8 mouse cellular contexts compared by ENCODE assay signal in the genomic region with DNA sequence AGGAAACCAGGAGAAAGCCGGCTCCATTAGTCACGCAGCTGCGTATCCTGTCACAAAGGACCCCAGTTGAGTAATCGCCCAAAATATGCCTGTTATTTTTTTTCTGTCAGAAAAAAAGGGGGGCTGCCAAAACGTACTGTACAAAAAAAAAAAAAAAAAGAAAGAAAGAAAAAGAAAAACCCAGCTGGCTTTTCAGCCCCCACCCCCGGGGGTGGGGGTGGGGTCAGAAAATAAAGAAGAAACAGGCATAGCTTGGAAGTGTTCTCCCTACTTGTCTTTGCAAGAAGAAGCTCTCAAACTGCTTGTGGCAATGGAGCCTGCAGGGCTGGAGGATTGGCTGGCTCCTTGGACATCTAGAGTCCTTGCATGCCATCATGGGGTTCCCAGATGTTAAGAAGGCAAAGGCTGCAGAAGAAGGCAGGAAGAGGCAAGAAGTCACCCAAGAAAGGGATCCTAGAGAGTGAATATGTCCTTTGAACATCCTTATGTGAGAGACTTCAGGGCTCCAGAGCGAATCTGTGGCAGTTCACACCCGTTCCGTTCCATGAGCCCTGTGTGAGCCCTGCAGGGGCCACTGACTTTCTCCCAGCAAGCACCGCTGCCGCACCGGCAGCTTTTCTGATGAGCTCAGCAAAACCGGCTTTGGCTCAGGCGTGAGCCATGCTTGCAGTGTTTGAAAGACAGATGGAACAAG.
A peak's percentile ranks its signal among the peaks of the same experiment; 100 is the strongest.
DNase-seq lines count a peak whose midpoint lies in the region; ATAC-seq and TF ChIP-seq lines count a peak whose summit lies in the region.

No protein-coding gene starts in this region.

- no peak for TF ChIP-seq POLR2A in lung, adult 2 months (IDR thresholded peaks at IDR 0.05; ENCODE audit: borderline replicate concordance, extremely low read depth, low read depth, low read length)

- no peaks in the 10 kb centered on the region for H3K9me3 ChIP-seq in erythroblast, embryonic 14.5 days (ENCODE audit: control insufficient read depth, low read length)
- H3K9me3 ChIP-seq in neural tube, embryonic 12.5 days: no peaks in the 10 kb centered on the region

- H3K27ac ChIP-seq in neural tube, embryonic 12.5 days: 0 out of 2 replicates have a peak overlapping the region, but pooled peaks have one; percentile 7

- DNase-seq in 3T3-L1 (ENCODE audit: low read depth, low spot score) (peak; percentile 75), NIH3T3 (ENCODE audit: low read depth) (peak; percentile 87)
- peak; percentile 53 for DNase-seq in heart, postnatal 4 days
- DNase-seq in layer of hippocampus, adult 11-12 months (ENCODE audit: low spot score): peak; percentile 51
- DNase-seq in lung, adult 2 months: peak; percentile 36
- peak; percentile 56 to 69 for DNase-seq in thymus, postnatal 36 days

- peak overlapping the region; percentile 45 for H3K4me2 ChIP-seq in neural tube, embryonic 12.5 days (replicated peaks)

- peaks cover 2% of the 10 kb centered on the region; the same call in 1 of the 2 replicates for H3K27me3 ChIP-seq in erythroblast, embryonic 14.5 days (ENCODE audit: control insufficient read depth)
- no peaks in the 10 kb centered on the region for H3K27me3 ChIP-seq in neural tube, embryonic 12.5 days (replicated peaks)

- no peaks in the 10 kb centered on the region for H3K36me3 ChIP-seq in erythroblast, embryonic 14.5 days (ENCODE audit: control insufficient read depth)
- no peaks in the 10 kb centered on the region for H3K36me3 ChIP-seq in neural tube, embryonic 12.5 days

- ATAC-seq in neural tube, embryonic 12.5 days (ENCODE audit: low FRiP score, low read depth): 0 out of 2 replicates have a peak, but pooled peaks have one; percentile 48

- WGBS in lung, adult 2 months: 24% methylated on average over 14 of the region's 14 CpGs
- WGBS in neural tube, embryonic 12.5 days: 17% methylated on average over 14 of the region's 14 CpGs

- peaks cover 7% of the 10 kb centered on the region for H3K4me1 ChIP-seq in erythroblast, embryonic 14.5 days (ENCODE audit: control insufficient read depth)
- peaks cover 4% of the 10 kb centered on the region; the same call in 1 of the 2 replicates for H3K4me1 ChIP-seq in lung, adult 2 months (ENCODE audit: control insufficient read depth, insufficient read depth, low read length)
- peaks cover 15% of the 10 kb centered on the region for H3K4me1 ChIP-seq in neural tube, embryonic 12.5 days

- TF ChIP-seq CTCF in lung, adult 2 months (IDR thresholded peaks at IDR 0.05; ENCODE audit: insufficient read depth, low read length): no peak

- H3K4me3 ChIP-seq in erythroblast, embryonic 14.5 days (replicated peaks): peak overlapping the region; percentile 14
- no peak overlapping the region for H3K4me3 ChIP-seq in lung, adult 2 months (replicated peaks; ENCODE audit: extremely low read depth, low read depth, low read length)
- H3K4me3 ChIP-seq in neural tube, embryonic 12.5 days: no peak overlapping the region

- no peak overlapping the region for H3K9ac ChIP-seq in neural tube, embryonic 12.5 days

Comparison
In these comparisons a context has a peak if more than half of its experiments do, and no peak if none do; other contexts are left out.
1. DNase-seq: peak in every context shown above with its lines; median percentile 87 in NIH3T3; 75 in 3T3-L1; 62 in thymus, postnatal 36 days; 53 in heart, postnatal 4 days; 51 in layer of hippocampus, adult 11-12 months; 36 in lung, adult 2 months.